Mouse (Mus musculus) erythroid progenitor cell, adult 5-6 weeks (primary cell): ENCODE measurements at regions not wholly inside any gene's neighbourhood (a gene's known extent, or its start where the extent isn't known, plus 50 kb on each side); places are given as distances from the start of the nearest gene placed in this dataset.
A peak's percentile ranks its signal among the peaks of the same experiment; 100 is the strongest.

Source experiments
- ATAC-seq: replicated peaks from 2 replicates; pipeline ENCODE4 v1.8.0; 2016; ENCODE audit warnings: moderate number of reproducible peaks, mild to moderate bottlenecking, moderate TSS enrichment, inconsistent platforms; ENCODE audit not compliant: poor library complexity, low FRiP score, severe bottlenecking

GRCm38 (mm10) chr9:43580653-43581052 is 163.1 kb upstream of the Nectin1 start:
- no peak for ATAC-seq

- ATAC-seq = no peak
Measured at GRCm38 (mm10) chr9:43585616-43586015, 158.2 kb upstream of the Nectin1 start.

GRCm38 (mm10) chr9:43593236-43593635 is 150.5 kb upstream of the Nectin1 start:
- no peak for ATAC-seq

GRCm38 (mm10) chr9:43594814-43595213 is 149.0 kb upstream of the Nectin1 start:
- ATAC-seq = no peak

- no peak for ATAC-seq
Measured at GRCm38 (mm10) chr9:43595461-43595860, 148.3 kb upstream of the Nectin1 start.

GRCm38 (mm10) chr9:43600396-43600795 is 143.4 kb upstream of the Nectin1 start:
- no peak for ATAC-seq

- ATAC-seq = no peak
Measured at GRCm38 (mm10) chr9:43617632-43618031, 126.2 kb upstream of the Nectin1 start.

GRCm38 (mm10) chr9:43627558-43627957 is 116.2 kb upstream of the Nectin1 start:
- no peak for ATAC-seq

GRCm38 (mm10) chr9:43628786-43629185 is 115.0 kb upstream of the Nectin1 start:
- no peak for ATAC-seq

- ATAC-seq = no peak
Measured at GRCm38 (mm10) chr9:43636372-43636965, 107.3 kb upstream of the Nectin1 start.

- ATAC-seq = no peak
Measured at GRCm38 (mm10) chr9:43658186-43658585, 85.6 kb upstream of the Nectin1 start.

GRCm38 (mm10) chr9:43659237-43659636 is 84.5 kb upstream of the Nectin1 start:
- no peak for ATAC-seq

- ATAC-seq = no peak
Measured at GRCm38 (mm10) chr9:43660151-43660550, 83.6 kb upstream of the Nectin1 start.

- ATAC-seq = no peak
Measured at GRCm38 (mm10) chr9:43660896-43661563, 82.8 kb upstream of the Nectin1 start.

- no peak for ATAC-seq
Measured at GRCm38 (mm10) chr9:43661646-43662045, 82.1 kb upstream of the Nectin1 start.

- ATAC-seq = peak; percentile 50; the same call in 1 of the 2 replicates
Measured at GRCm38 (mm10) chr9:43667386-43667785, 76.4 kb upstream of the Nectin1 start.

- ATAC-seq = no peak
Measured at GRCm38 (mm10) chr9:43667974-43668373, 75.8 kb upstream of the Nectin1 start.

GRCm38 (mm10) chr9:43668731-43669130 is 75.1 kb upstream of the Nectin1 start:
- no peak for ATAC-seq

- ATAC-seq = no peak
Measured at GRCm38 (mm10) chr9:43670563-43670962, 73.2 kb upstream of the Nectin1 start.

GRCm38 (mm10) chr9:43673171-43673680 is 70.6 kb upstream of the Nectin1 start:
- no peak for ATAC-seq

- ATAC-seq = no peak
Measured at GRCm38 (mm10) chr9:43674321-43674720, 69.5 kb upstream of the Nectin1 start.

- ATAC-seq = no peak
Measured at GRCm38 (mm10) chr9:43676011-43676410, 67.8 kb upstream of the Nectin1 start.
